ENCODE assay signal across 26 mouse cellular contexts in the genomic region with DNA sequence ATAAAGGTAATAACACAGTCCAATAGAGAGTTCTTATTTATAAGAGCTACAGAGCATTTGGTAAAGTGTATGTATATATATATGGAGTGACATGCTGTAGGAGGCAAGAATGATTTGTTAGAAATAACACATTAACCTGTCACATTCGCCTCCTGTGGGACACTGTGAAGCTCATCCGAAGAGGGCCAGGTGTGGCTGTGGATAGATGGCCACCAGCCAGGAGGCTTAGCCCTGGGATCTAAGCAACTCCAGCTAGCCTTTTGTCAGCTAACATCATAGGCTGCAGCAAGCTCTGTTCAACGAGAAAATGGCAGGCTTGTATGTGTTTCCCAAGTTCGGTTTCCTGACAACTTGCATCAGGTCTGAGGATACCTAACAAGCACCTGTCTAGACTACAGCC. TPM values are rescaled to one million over a fixed set of nuclear protein-coding genes. Genes with fewer than 3 reads are reported as not detected.
DNase-seq lines count a peak whose midpoint lies in the region; ATAC-seq and TF ChIP-seq lines count a peak whose summit lies in the region.
"Had no signal": no experiment of that assay in that cellular context is flagged by ENCODE, and none has a peak within 500 bp of the region (broad histone marks: within the 10 kb centered on the region; RNA-seq: fewer than 3 reads in every experiment).

No protein-coding gene starts in this region.

- ATAC-seq in hindbrain, postnatal 0 days = peak; percentile 62; the same call in 1 of the 2 replicates
- ATAC-seq in hindbrain, embryonic 13.5 days (ENCODE audit: low FRiP score) = no peak
- ATAC-seq in activated CD4-positive, CD25-positive, alpha-beta regulatory T cell, adult 4 months = no peak
- ATAC-seq: CD4-positive, CD25-positive, alpha-beta regulatory T cell, adult 4 months; forebrain, embryonic 16.5 days; lung, postnatal 0 days had no signal

- peak; percentile 42 for DNase-seq in hindbrain, postnatal 0 days (ENCODE audit: low spot score)
- DNase-seq in cerebellum, adult 11-12 months = peak; percentile 25
- DNase-seq in cerebellum, adult 9-10 months = peak; percentile 35
- peak; percentile 26 to 35 for DNase-seq in cerebellum, postnatal 36 days
- DNase-seq in urinary bladder, postnatal 25 days (ENCODE audit: low spot score) = no peak
- DNase-seq: adrenal gland, adult 8-10 months; heart, postnatal 14 days; kidney, adult 18-20 months; kidney, postnatal 25 days; liver, embryonic 13.5 days; lung, adult 18-20 months; lung, postnatal 4 days; thymus, adult 2 months; thymus, postnatal 36 days had no signal

- H3K27ac ChIP-seq in hindbrain, postnatal 0 days = no peak overlapping the region
- no peak overlapping the region for H3K27ac ChIP-seq in hindbrain, embryonic 13.5 days
- H3K27ac ChIP-seq: kidney, embryonic 15.5 days; limb, embryonic 10.5 days; limb, embryonic 15.5 days; liver, embryonic 13.5 days; midbrain, embryonic 12.5 days had no signal

- TF ChIP-seq CTCF in hindbrain, postnatal 0 days (IDR thresholded peaks at IDR 0.05; ENCODE audit: low read depth) = no peak

- no peaks in the 10 kb centered on the region for H3K27me3 ChIP-seq in hindbrain, postnatal 0 days (ENCODE audit: insufficient read depth, low read length)
- no peaks in the 10 kb centered on the region for H3K27me3 ChIP-seq in hindbrain, embryonic 13.5 days
- H3K27me3 ChIP-seq: kidney, embryonic 15.5 days; limb, embryonic 15.5 days; liver, embryonic 13.5 days; megakaryocyte, embryonic 14.5 days; midbrain, embryonic 12.5 days had no signal

- H3K9ac ChIP-seq in hindbrain, postnatal 0 days (replicated peaks; ENCODE audit: low read length) = no peak overlapping the region
- no peak overlapping the region for H3K9ac ChIP-seq in hindbrain, embryonic 13.5 days
- H3K9ac ChIP-seq: kidney, embryonic 15.5 days; limb, embryonic 15.5 days; liver, embryonic 13.5 days; midbrain, embryonic 12.5 days had no signal

- H3K4me2 ChIP-seq in hindbrain, postnatal 0 days (ENCODE audit: low read depth, low read length) = no peak overlapping the region
- H3K4me2 ChIP-seq in hindbrain, embryonic 13.5 days = no peak overlapping the region
- H3K4me2 ChIP-seq: kidney, embryonic 15.5 days; limb, embryonic 15.5 days; liver, embryonic 13.5 days; midbrain, embryonic 12.5 days had no signal

- no peaks in the 10 kb centered on the region for H3K36me3 ChIP-seq in hindbrain, postnatal 0 days (ENCODE audit: insufficient read depth, low read length)
- H3K36me3 ChIP-seq in hindbrain, embryonic 13.5 days = no peaks in the 10 kb centered on the region
- H3K36me3 ChIP-seq: kidney, embryonic 15.5 days; limb, embryonic 10.5 days; limb, embryonic 15.5 days; liver, embryonic 13.5 days; midbrain, embryonic 12.5 days had no signal

- H3K9me3 ChIP-seq in hindbrain, postnatal 0 days (ENCODE audit: low read length) = no peaks in the 10 kb centered on the region
- H3K9me3 ChIP-seq in hindbrain, embryonic 13.5 days = no peaks in the 10 kb centered on the region
- H3K9me3 ChIP-seq: kidney, embryonic 15.5 days; limb, embryonic 10.5 days; limb, embryonic 15.5 days; liver, embryonic 13.5 days; midbrain, embryonic 12.5 days had no signal

- H3K4me1 ChIP-seq in hindbrain, postnatal 0 days (ENCODE audit: insufficient read depth, low read length) = no peaks in the 10 kb centered on the region
- no peaks in the 10 kb centered on the region for H3K4me1 ChIP-seq in hindbrain, embryonic 13.5 days (replicated peaks)
- H3K4me1 ChIP-seq: kidney, embryonic 15.5 days; limb, embryonic 10.5 days; limb, embryonic 15.5 days; liver, embryonic 13.5 days; megakaryocyte, embryonic 14.5 days; midbrain, embryonic 12.5 days had no signal

- no peak overlapping the region for H3K4me3 ChIP-seq in hindbrain, postnatal 0 days (ENCODE audit: low read length)
- H3K4me3 ChIP-seq in hindbrain, embryonic 13.5 days = no peak overlapping the region
- H3K4me3 ChIP-seq: erythroblast, embryonic 14.5 days; kidney, embryonic 15.5 days; limb, embryonic 10.5 days; limb, embryonic 15.5 days; liver, embryonic 13.5 days; megakaryocyte, embryonic 14.5 days; midbrain, embryonic 12.5 days had no signal

- 70% methylated on average over 4 of the region's 4 CpGs for WGBS in hindbrain, postnatal 0 days
- 89% methylated on average over 4 of the region's 4 CpGs for WGBS in hindbrain, embryonic 13.5 days

RNA-seq across cellular contexts. Expression of a gene that starts 48.8 kb away (rescaled TPM):
- 12.7 and 31.2 TPM in 2 replicates for total RNA-seq in hindbrain, postnatal 0 days (2014; rRNA removed)
- 5.1 and 5.7 TPM in 2 replicates for polyA plus RNA-seq in hindbrain, postnatal 0 days (2015; fragmentation: Nextera tagmentation; extraction: Ambion mirVana)
- polyA plus RNA-seq in hindbrain, embryonic 13.5 days (2015; fragmentation: Nextera tagmentation; extraction: Ambion mirVana) = 3.3 and 3.9 TPM in 2 replicates
- polyA plus RNA-seq in activated CD4-positive, CD25-positive, alpha-beta regulatory T cell, adult 4 months (2017; shearing (Covaris generic)) = 1 to 10 TPM; 2.3 to 2.9 TPM
- total RNA-seq: monocyte, adult 5-6 weeks had no signal
- polyA plus RNA-seq: erythroblast, embryonic 14.5 days had no signal
